In the genomic region with DNA sequence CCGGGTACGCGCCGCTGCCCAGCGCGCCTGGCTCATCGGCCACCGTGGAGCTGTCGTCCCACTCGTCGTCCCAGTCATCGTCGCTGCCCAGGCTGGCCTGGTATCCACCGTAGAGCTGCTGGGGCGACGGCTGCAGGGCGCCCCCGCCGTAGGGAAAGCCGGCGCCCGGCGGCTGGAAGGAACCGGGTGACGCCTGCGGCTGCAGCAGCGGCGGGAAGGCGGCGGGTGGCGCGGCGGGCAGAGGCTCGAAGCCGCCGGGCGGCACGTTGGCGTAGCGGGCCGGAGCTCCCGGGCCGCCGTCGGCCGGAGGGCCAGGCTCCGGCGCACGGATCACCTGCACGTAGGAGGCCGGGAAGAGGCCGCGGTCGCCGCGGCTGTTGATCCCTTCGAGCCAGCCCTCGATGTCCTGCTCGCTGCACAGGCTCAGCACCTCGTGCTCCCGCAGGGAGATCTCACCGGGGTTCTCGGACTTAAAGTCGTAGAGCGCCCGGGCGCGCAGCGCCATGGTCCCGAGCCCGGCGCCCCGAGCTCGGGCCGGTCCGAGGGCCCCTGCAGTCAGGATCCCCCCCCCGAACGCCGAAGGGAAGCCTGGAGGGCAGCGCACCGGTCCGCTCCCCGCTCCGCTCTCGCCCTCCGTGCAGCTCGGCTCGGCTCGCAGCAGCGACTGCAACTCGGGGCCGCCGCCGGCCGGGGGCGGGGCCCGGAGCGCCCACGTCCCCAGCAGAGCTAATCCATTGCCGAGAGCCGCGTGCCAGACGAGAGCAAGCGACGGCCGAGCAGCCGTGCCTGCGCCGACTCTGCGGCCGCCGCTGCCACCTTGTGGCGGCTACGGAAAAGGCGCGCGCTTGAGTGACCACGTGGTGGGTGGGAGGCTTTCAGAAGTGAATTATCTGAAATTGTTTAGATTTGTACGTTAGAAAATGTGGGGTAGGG, we compare ENCODE assay signal across 1 mouse cellular context.
TF ChIP-seq lines count a peak whose summit lies in the region.

A gene (minus strand): TSS at position 674 of the 933 bp plus-strand sequence.

TF ChIP-seq in MEL, 35 proteins besides CTCF, POLR2A, EP300 and RAD21 (continued from another document):
- TF ChIP-seq MYC (IDR thresholded peaks at IDR 0.05; ENCODE audit: low read depth, low read length) (peak; percentile 93), ZKSCAN1 (IDR thresholded peaks at IDR 0.05; ENCODE audit: low read depth, low read length) (no peak), RCOR1 (IDR thresholded peaks at IDR 0.05; ENCODE audit: low read depth, low read length) (no peak), USF2 (IDR thresholded peaks at IDR 0.05; ENCODE audit: borderline replicate concordance in 1 of 2, insufficient read depth in 1 of 2, low read depth in 1 of 2, low read length in 2 of 2) (no peak), ZMIZ1 (IDR thresholded peaks at IDR 0.05; ENCODE audit: low read depth, low read length) (no peak), ZNF384 (IDR thresholded peaks at IDR 0.05; ENCODE audit: low read depth, low read length) (no peak), ELF1 (IDR thresholded peaks at IDR 0.05; ENCODE audit: low read depth, low read length) (no peak), BHLHE40 (IDR thresholded peaks at IDR 0.05; ENCODE audit: borderline replicate concordance, low read depth, low read length) (peak; percentile 74; the same call in 1 of the 2 replicates), MEF2A (IDR thresholded peaks at IDR 0.05; ENCODE audit: extremely low read depth, insufficient replicate concordance, low read depth, low read length, poor library complexity, severe bottlenecking) (no peak), TCF12 (IDR thresholded peaks at IDR 0.05; ENCODE audit: low read depth, low read length) (peak; percentile 62), USF1 (IDR thresholded peaks at IDR 0.05; ENCODE audit: low read depth, low read length) (peak; percentile 89), NRF1 (IDR thresholded peaks at IDR 0.05; ENCODE audit: insufficient read depth, low read depth, low read length, poor library complexity, severe bottlenecking) (no peak), MAZ (IDR thresholded peaks at IDR 0.05; ENCODE audit: low read depth, low read length) (0 out of 2 replicates have a peak, but pooled peaks have one; percentile 49), E2F4 (IDR thresholded peaks at IDR 0.05; ENCODE audit: borderline replicate concordance, low read depth, low read length) (no peak), MYB (IDR thresholded peaks at IDR 0.05; ENCODE audit: low read depth, low read length) (no peak), MXI1 (IDR thresholded peaks at IDR 0.05; ENCODE audit: low read depth, low read length) (peak; percentile 94), POLR2AphosphoS5 (IDR thresholded peaks at IDR 0.05; ENCODE audit: borderline replicate concordance, low read depth, low read length) (no peak), ETS1 (IDR thresholded peaks at IDR 0.05; ENCODE audit: low read depth, low read length) (no peak)
